ENCODE assay signal across 26 mouse cellular contexts in genomic region chr16:79142813-79143212, GRCm38 (mm10). TPM values are rescaled to one million over a fixed set of nuclear protein-coding genes. Genes with fewer than 3 reads are reported as not detected.
A peak's percentile ranks its signal among the peaks of the same experiment; 100 is the strongest.
DNase-seq lines count a peak whose midpoint lies in the region; ATAC-seq and TF ChIP-seq lines count a peak whose summit lies in the region.
"Had no signal": no experiment of that assay in that cellular context is flagged by ENCODE, and none has a peak within 500 bp of the region (broad histone marks: within the 10 kb centered on the region; RNA-seq: fewer than 3 reads in every experiment).

No protein-coding gene starts in this region.

- no peak overlapping the region for H3K4me3 ChIP-seq in intestine, embryonic 16.5 days (ENCODE audit: low read length)
- H3K4me3 ChIP-seq in intestine, embryonic 15.5 days (replicated peaks), result no peak overlapping the region
- no peak overlapping the region for H3K4me3 ChIP-seq in liver, adult 2 months (ENCODE audit: insufficient read depth, low read depth, low read length)
- no peak overlapping the region for H3K4me3 ChIP-seq in intestine, postnatal 0 days (ENCODE audit: low read depth, low read length)

- H3K36me3 ChIP-seq in intestine, embryonic 16.5 days (ENCODE audit: control insufficient read depth, insufficient read depth, low read length), result no peaks in the 10 kb centered on the region
- H3K36me3 ChIP-seq in intestine, embryonic 15.5 days, result no peaks in the 10 kb centered on the region
- no peaks in the 10 kb centered on the region for H3K36me3 ChIP-seq in liver, adult 2 months (ENCODE audit: control insufficient read depth, insufficient read depth, low read length)
- no peaks in the 10 kb centered on the region for H3K36me3 ChIP-seq in intestine, postnatal 0 days (ENCODE audit: control insufficient read depth, insufficient read depth)
- H3K36me3 ChIP-seq: G1E had no signal

- ATAC-seq in intestine, embryonic 16.5 days, result peak; percentile 69; the same call in 1 of the 2 replicates
- ATAC-seq in intestine, embryonic 15.5 days, result no peak; the same call in 1 of the 2 replicates
- peak; percentile 72 for ATAC-seq in intestine, postnatal 0 days
- ATAC-seq: activated CD4-positive, CD25-positive, alpha-beta regulatory T cell, adult 4 months; CD4-positive, CD25-positive, alpha-beta regulatory T cell, adult 4 months; Patski had no signal

- TF ChIP-seq CTCF in liver, adult 2 months (IDR thresholded peaks at IDR 0.05; ENCODE audit: low read depth, low read length), result no peak
- TF ChIP-seq CTCF in intestine, postnatal 0 days (IDR thresholded peaks at IDR 0.05; ENCODE audit: low read depth), result no peak

- H3K79me2 ChIP-seq in liver, adult 2 months (ENCODE audit: control insufficient read depth, insufficient read depth, low read length), result no peaks in the 10 kb centered on the region

- 56% methylated on average over 1 of the region's 1 CpGs for WGBS in intestine, embryonic 16.5 days
- WGBS in intestine, embryonic 15.5 days, result 68% methylated on average over 1 of the region's 1 CpGs
- WGBS in liver, adult 2 months, result 21% methylated on average over 1 of the region's 1 CpGs
- WGBS in intestine, postnatal 0 days, result 50% methylated on average over 1 of the region's 1 CpGs

- DNase-seq in liver, adult 2 months (ENCODE audit: extremely low read depth, low read depth, low spot score), result peak; percentile 54
- no peak for DNase-seq in liver
- no peak for DNase-seq in gastrocnemius, postnatal 4 days (ENCODE audit: low spot score in 2 of 2)
- DNase-seq: adrenal gland, adult 2 months; adrenal gland, adult 8-10 months; adrenal gland, postnatal 10 days; adrenal gland, postnatal 14 days; adrenal gland, postnatal 25 days; adrenal gland, postnatal 36 days; B cell, adult 2 months; cerebellum, adult 11 months; cerebellum, adult 11-12 months; cerebellum, adult 18-20 months had no signal

- H3K9me3 ChIP-seq in intestine, embryonic 16.5 days (ENCODE audit: control insufficient read depth, low read length), result no peaks in the 10 kb centered on the region
- no peaks in the 10 kb centered on the region for H3K9me3 ChIP-seq in intestine, embryonic 15.5 days
- H3K9me3 ChIP-seq in intestine, postnatal 0 days (ENCODE audit: control insufficient read depth), result no peaks in the 10 kb centered on the region
- H3K9me3 ChIP-seq: G1E had no signal

- H3K27me3 ChIP-seq in intestine, embryonic 16.5 days (replicated peaks; ENCODE audit: control insufficient read depth, insufficient read depth, low read length), result no peaks in the 10 kb centered on the region
- H3K27me3 ChIP-seq in intestine, embryonic 15.5 days (replicated peaks), result no peaks in the 10 kb centered on the region
- no peaks in the 10 kb centered on the region for H3K27me3 ChIP-seq in liver, adult 2 months (ENCODE audit: control insufficient read depth, insufficient read depth, low read length)
- H3K27me3 ChIP-seq in intestine, postnatal 0 days (replicated peaks; ENCODE audit: control insufficient read depth, insufficient read depth, low read length), result no peaks in the 10 kb centered on the region
- H3K27me3 ChIP-seq: CH12.LX, Patski had no signal

- no peak overlapping the region for H3K27ac ChIP-seq in intestine, embryonic 16.5 days (ENCODE audit: low read length)
- no peak overlapping the region for H3K27ac ChIP-seq in intestine, embryonic 15.5 days
- H3K27ac ChIP-seq in liver, adult 2 months (replicated peaks; ENCODE audit: insufficient read depth, low read depth, low read length), result no peak overlapping the region
- no peak overlapping the region for H3K27ac ChIP-seq in intestine, postnatal 0 days (ENCODE audit: low read depth, low read length)

- H3K4me1 ChIP-seq in intestine, embryonic 16.5 days (ENCODE audit: control insufficient read depth, insufficient read depth, low read length), result no peaks in the 10 kb centered on the region
- no peaks in the 10 kb centered on the region for H3K4me1 ChIP-seq in intestine, embryonic 15.5 days (replicated peaks)
- H3K4me1 ChIP-seq in liver, adult 2 months (ENCODE audit: control insufficient read depth, insufficient read depth, low read length), result peaks cover 3% of the 10 kb centered on the region; the same call in 1 of the 2 replicates
- H3K4me1 ChIP-seq in intestine, postnatal 0 days (replicated peaks; ENCODE audit: control insufficient read depth, insufficient read depth, low read length), result no peaks in the 10 kb centered on the region

- H3K9ac ChIP-seq in intestine, embryonic 16.5 days (ENCODE audit: low read depth, low read length), result no peak overlapping the region
- H3K9ac ChIP-seq in intestine, embryonic 15.5 days, result no peak overlapping the region
- no peak overlapping the region for H3K9ac ChIP-seq in liver, adult 2 months (ENCODE audit: low read depth, low read length)
- H3K9ac ChIP-seq in intestine, postnatal 0 days (ENCODE audit: low read depth, low read length), result no peak overlapping the region

- no peak overlapping the region for H3K4me2 ChIP-seq in intestine, embryonic 16.5 days (ENCODE audit: low read depth, low read length)
- H3K4me2 ChIP-seq in intestine, embryonic 15.5 days (replicated peaks), result no peak overlapping the region
- H3K4me2 ChIP-seq in intestine, postnatal 0 days (replicated peaks; ENCODE audit: low read depth), result no peak overlapping the region

- TF ChIP-seq POLR2A in liver, adult 2 months (IDR thresholded peaks at IDR 0.05; ENCODE audit: extremely low read depth, insufficient read depth, low read length), result no peak

RNA-seq across cellular contexts. Expression of gene Tmprss15, which starts 51.9 kb away (rescaled TPM):
- polyA plus RNA-seq in intestine, embryonic 16.5 days (2015; fragmentation: Nextera tagmentation; extraction: Ambion mirVana), result not detected in 2 replicates
- not detected in 2 replicates for polyA plus RNA-seq in intestine, embryonic 15.5 days (2015; fragmentation: Nextera tagmentation; extraction: Ambion mirVana)
- not detected in 2 replicates for total RNA-seq in liver, adult 2 months (2014; rRNA removed)
- not detected in 2 replicates for polyA plus RNA-seq in liver, adult 2 months (2012; rRNA removed)
- 4.7 and 5.5 TPM in 2 replicates for polyA plus RNA-seq in intestine, postnatal 0 days (2015; fragmentation: Nextera tagmentation; extraction: Ambion mirVana)
- total RNA-seq in gastrocnemius, postnatal 4 days (2021), result not detected
- total RNA-seq: adrenal gland, adult 18-20 months; adrenal gland, adult 2 months; adrenal gland, adult 8-10 months; adrenal gland, postnatal 10 days; adrenal gland, postnatal 14 days; adrenal gland, postnatal 25 days; adrenal gland, postnatal 36 days; adrenal gland, postnatal 4 days; CH12.LX; ES-E14; MEL had no signal
- polyA plus RNA-seq: activated CD4-positive, CD25-positive, alpha-beta regulatory T cell, adult 4 months; adrenal gland, adult 2 months; C2C12; CD4-positive, CD25-positive, alpha-beta regulatory T cell, adult 4 months; G1E; Patski had no signal
